Mouse (Mus musculus) liver, adult (tissue): ENCODE measurements around the gene Clec16a.

Source experiments
- GATA4 ChIP-seq: IDR thresholded peaks from 2 replicates; pipeline ENCODE4 v1.6.1; 2014; ENCODE audit warnings: mild to moderate bottlenecking, low read length; ENCODE audit not compliant: insufficient replicate concordance

The Clec16a gene

GRCm38 (mm10) chr16:10553858-10554257 is 8.7 kb downstream of the Clec16a start:
- no peak for TF ChIP-seq GATA4

- TF ChIP-seq GATA4, result no peak
These were observed 14.9 kb downstream of the Clec16a start for GRCm38 (mm10) chr16:10559991-10560390.

GRCm38 (mm10) chr16:10565278-10565885 is 20.2 kb downstream of the Clec16a start:
- no peak for TF ChIP-seq GATA4

GRCm38 (mm10) chr16:10567153-10567552 is 22.0 kb downstream of the Clec16a start:
- no peak for TF ChIP-seq GATA4

GRCm38 (mm10) chr16:10569809-10570395 is 24.8 kb downstream of the Clec16a start:
- no peak for TF ChIP-seq GATA4

GRCm38 (mm10) chr16:10570708-10571107 is 25.6 kb downstream of the Clec16a start:
- no peak for TF ChIP-seq GATA4

- no peak for TF ChIP-seq GATA4
These were observed 26.7 kb downstream of the Clec16a start for GRCm38 (mm10) chr16:10571820-10572219.

- no peak for TF ChIP-seq GATA4
These were observed 29.8 kb downstream of the Clec16a start for GRCm38 (mm10) chr16:10574936-10575335.

- TF ChIP-seq GATA4, result no peak
These were observed 30.8 kb downstream of the Clec16a start for GRCm38 (mm10) chr16:10575915-10576314.

GRCm38 (mm10) chr16:10577548-10577947 is 32.4 kb downstream of the Clec16a start:
- TF ChIP-seq GATA4, result no peak

GRCm38 (mm10) chr16:10578376-10578775 is 33.2 kb downstream of the Clec16a start:
- no peak for TF ChIP-seq GATA4

GRCm38 (mm10) chr16:10581234-10581898 is 36.2 kb downstream of the Clec16a start:
- TF ChIP-seq GATA4, result no peak

- TF ChIP-seq GATA4, result no peak
These were observed 40.0 kb downstream of the Clec16a start for GRCm38 (mm10) chr16:10585165-10585564.

GRCm38 (mm10) chr16:10586546-10586945 is 41.4 kb downstream of the Clec16a start:
- no peak for TF ChIP-seq GATA4

GRCm38 (mm10) chr16:10599888-10600740 is 55.0 kb downstream of the Clec16a start:
- no peak for TF ChIP-seq GATA4

- TF ChIP-seq GATA4, result no peak
These were observed 62.7 kb downstream of the Clec16a start for GRCm38 (mm10) chr16:10607802-10608201.

- TF ChIP-seq GATA4, result no peak
These were observed 64.8 kb downstream of the Clec16a start for GRCm38 (mm10) chr16:10609921-10610320.
